Mouse (Mus musculus) hindbrain, postnatal 0 days (tissue): ENCODE data around the gene Cfd. TPM values are rescaled to one million over a fixed set of nuclear protein-coding genes. Genes with fewer than 3 reads are reported as not detected.
"Not testable (repeated sequence)": the region's sequence is repeated elsewhere in the genome, so short reads cannot be mapped to it uniquely, and the experiment has no call there.

Experiments used
- ATAC-seq: fragments of 200-750 bp; cut with Nextera tagmentation; 2 replicates; pipeline ENCODE4 v1.8.0; 2017; ENCODE audit warnings: mild to moderate bottlenecking, moderate TSS enrichment, moderate library complexity
- DNase-seq: peaks from one replicate; pipeline ENCODE4 v3.0.0-alpha.2; 2015; ENCODE audit warnings: low spot score
- H3K27ac ChIP-seq: fragments of 300-500 bp; sonication (generic); 2 replicates; pipeline ENCODE4 v1.5.1; 2014; ENCODE audit warnings: mild to moderate bottlenecking
- H3K27me3 ChIP-seq: fragments of 300-500 bp; sonication (generic); 2 replicates; pipeline ENCODE4 v1.6.1; 2014; ENCODE audit warnings: low read length, mixed read lengths; ENCODE audit not compliant: insufficient read depth
- H3K36me3 ChIP-seq: fragments of 300-500 bp; sonication (generic); 2 replicates; pipeline ENCODE4 v1.6.1; 2014; ENCODE audit warnings: low read length, mixed read lengths; ENCODE audit not compliant: insufficient read depth
- H3K4me1 ChIP-seq: fragments of 300-500 bp; sonication (generic); 2 replicates; pipeline ENCODE4 v1.6.1; 2014; ENCODE audit warnings: antibody characterized with exemption, low read length, mixed read lengths; ENCODE audit not compliant: insufficient read depth
- H3K4me2 ChIP-seq: fragments of 300-500 bp; sonication (generic); 2 replicates; pipeline ENCODE4 v1.6.1; 2014; ENCODE audit warnings: low read depth, mild to moderate bottlenecking, low read length, moderate library complexity, mixed read lengths
- H3K4me3 ChIP-seq: fragments of 300-500 bp; sonication (generic); 2 replicates; pipeline ENCODE4 v1.5.1; 2014; ENCODE audit warnings: low read length
- H3K9ac ChIP-seq: fragments of 300-500 bp; sonication (generic); replicated peaks from 2 replicates; pipeline ENCODE4 v1.6.1; 2014; ENCODE audit warnings: mild to moderate bottlenecking, low read length, moderate library complexity, mixed read lengths
- H3K9me3 ChIP-seq: fragments of 300-500 bp; sonication (generic); 2 replicates; pipeline ENCODE4 v1.6.1; 2016; ENCODE audit warnings: low read length, mixed read lengths
- CTCF ChIP-seq: IDR thresholded peaks from 2 replicates; pipeline ENCODE4 v1.5.1; 2016; ENCODE audit warnings: antibody characterized with exemption, control low read depth, low read depth
- WGBS: fragments of 180-500 bp; shearing (Covaris S2); extraction: QIAGEN DNeasy Blood & Tissue Kit; methylation state at CpG from one replicate; pipeline ENCODE4 v1.1.7; 2014; 5-methylcytosine and 5-hydroxymethylcytosine counted together
- polyA plus RNA-seq: library from polyadenylated mRNA; unstranded; fragments of >200 nt; fragmentation: Nextera tagmentation; extraction: Ambion mirVana; gene quantifications from 2 replicates; pipeline ENCODE4 v1.2.1, GENCODE M21; 2015
- total RNA-seq: library from RNA; depleted of rRNA; stranded (reverse); fragments of >200 nt; gene quantifications from 2 replicates; pipeline ENCODE4 v1.2.3, GENCODE M21; 2014

Cfd gene
- total and polyA plus RNA-seq, 2 experiments from 2014 or later: not detected

GRCm38 (mm10) chr10:79880721-79881120, 9.9 kb upstream of the Cfd start:
- no peak for DNase-seq
- WGBS: 20% methylated on average over 9 of the region's 9 CpGs
- no peak overlapping the region for H3K4me3 ChIP-seq
- ATAC-seq: no peak
- H3K4me1 ChIP-seq: no peaks in the 10 kb centered on the region
- no peak overlapping the region for H3K4me2 ChIP-seq
- peaks cover 5% of the 10 kb centered on the region; the same call in 1 of the 2 replicates for H3K27me3 ChIP-seq
- H3K36me3 ChIP-seq: no peaks in the 10 kb centered on the region
- TF ChIP-seq CTCF: no peak
- no peak overlapping the region for H3K27ac ChIP-seq
- no peaks in the 10 kb centered on the region for H3K9me3 ChIP-seq
- no peak overlapping the region for H3K9ac ChIP-seq

- no peak overlapping the region for H3K9ac ChIP-seq
- TF ChIP-seq CTCF: no peak
- H3K27ac ChIP-seq: no peak overlapping the region
- peak overlapping the region; percentile 18; the same call in 1 of the 2 replicates for H3K4me2 ChIP-seq
- peaks cover 5% of the 10 kb centered on the region; the same call in 1 of the 2 replicates for H3K27me3 ChIP-seq
- no peaks in the 10 kb centered on the region for H3K36me3 ChIP-seq
- DNase-seq (no peak), ATAC-seq (no peak)
- no peaks in the 10 kb centered on the region for H3K4me1 ChIP-seq
- WGBS: 15% methylated on average over 22 of the region's 22 CpGs
- no peak overlapping the region for H3K4me3 ChIP-seq
- H3K9me3 ChIP-seq: no peaks in the 10 kb centered on the region
Measured at GRCm38 (mm10) chr10:79881981-79882380, 8.7 kb upstream of the Cfd start.

- Histone ChIP-seq H3K36me3 (no peaks in the 10 kb centered on the region), H3K9ac (no peak overlapping the region), H3K4me3 (no peak overlapping the region), H3K27me3 (peaks cover 5% of the 10 kb centered on the region; the same call in 1 of the 2 replicates), H3K4me1 (no peaks in the 10 kb centered on the region), H3K9me3 (no peaks in the 10 kb centered on the region), H3K27ac (no peak overlapping the region), H3K4me2 (no peak overlapping the region)
- WGBS: 16% methylated on average over 22 of the region's 22 CpGs
- peak; percentile 59; the same call in 1 of the 2 replicates for ATAC-seq
- peak; percentile 86 for TF ChIP-seq CTCF
- DNase-seq: peak; percentile 87
Measured at GRCm38 (mm10) chr10:79883297-79884084, 7.2 kb upstream of the Cfd start.

GRCm38 (mm10) chr10:79884446-79884845, 6.2 kb upstream of the Cfd start:
- Histone ChIP-seq H3K4me1 (no peaks in the 10 kb centered on the region), H3K9ac (no peak overlapping the region), H3K36me3 (no peaks in the 10 kb centered on the region), H3K4me3 (no peak overlapping the region), H3K4me2 (no peak overlapping the region), H3K9me3 (no peaks in the 10 kb centered on the region), H3K27me3 (peaks cover 5% of the 10 kb centered on the region; the same call in 1 of the 2 replicates), H3K27ac (no peak overlapping the region)
- 25% methylated on average over 4 of the region's 4 CpGs for WGBS
- peak; percentile 45 for DNase-seq
- no peak for ATAC-seq
- no peak for TF ChIP-seq CTCF

DNA sequence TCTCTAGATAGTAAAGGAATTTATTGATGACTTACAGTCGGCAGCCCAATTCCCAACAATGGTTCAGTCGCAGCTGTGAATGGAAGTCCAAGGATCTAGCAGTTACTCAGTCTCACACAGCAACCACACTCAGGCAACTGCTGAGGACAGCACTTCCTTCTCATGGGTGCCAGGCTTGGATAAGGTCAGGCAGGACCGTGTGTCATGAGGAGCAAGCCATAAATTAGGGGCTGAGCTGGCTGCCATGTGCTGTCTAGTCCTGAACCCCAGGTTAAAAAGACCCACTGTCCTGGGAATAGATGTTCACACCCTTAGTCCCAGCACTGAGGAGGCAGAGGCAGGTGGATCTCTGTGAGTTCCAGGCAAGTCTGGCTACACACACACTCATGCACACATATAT, 5.7 kb upstream of the Cfd start:
- not testable (repeated sequence) for H3K4me3 ChIP-seq, H3K9ac ChIP-seq, DNase-seq, H3K4me1 ChIP-seq, ATAC-seq, H3K9me3 ChIP-seq, H3K36me3 ChIP-seq, H3K27me3 ChIP-seq, H3K4me2 ChIP-seq, H3K27ac ChIP-seq
- WGBS: 85% methylated on average over 2 of the region's 3 CpGs

GRCm38 (mm10) chr10:79886054-79886453, 4.6 kb upstream of the Cfd start, which contains the start of gene Elane:
Gene Elane (plus strand): TSS chr10:79886247.
- H3K9me3 ChIP-seq: no peaks in the 10 kb centered on the region
- H3K4me2 ChIP-seq: no peak within 1 kb of the TSS
- no peaks in the 10 kb centered on the region for H3K36me3 ChIP-seq
- peaks cover 5% of the 10 kb centered on the region; the same call in 1 of the 2 replicates for H3K27me3 ChIP-seq
- H3K4me3 ChIP-seq: no peak within 1 kb of the TSS
- no peak within 1 kb of the TSS for H3K9ac ChIP-seq
- WGBS: 77% methylated on average over 6 of the region's 6 CpGs
- H3K4me1 ChIP-seq: no peaks in the 10 kb centered on the region
- no peak for ATAC-seq
- no peak within 1 kb of the TSS for H3K27ac ChIP-seq
- no peak for TF ChIP-seq CTCF
- no peak for DNase-seq

- ATAC-seq (no peak), DNase-seq (no peak)
- H3K4me3 ChIP-seq: no peak overlapping the region
- no peak overlapping the region for H3K9ac ChIP-seq
- no peak for TF ChIP-seq CTCF
- no peaks in the 10 kb centered on the region for H3K4me1 ChIP-seq
- H3K27ac ChIP-seq: no peak overlapping the region
- no peaks in the 10 kb centered on the region for H3K9me3 ChIP-seq
- no peak overlapping the region for H3K4me2 ChIP-seq
- H3K36me3 ChIP-seq: no peaks in the 10 kb centered on the region
- H3K27me3 ChIP-seq: 0 out of 2 replicates have a peak, but pooled peaks cover 5% of the 10 kb centered on the region
- 86% methylated on average over 8 of the region's 8 CpGs for WGBS
Measured at GRCm38 (mm10) chr10:79886611-79887010, 4.0 kb upstream of the Cfd start.
